Mouse (Mus musculus) cerebellum, adult 2 months (tissue): ENCODE measurements around the gene Gucd1.

ENCODE experiments used
- CTCF ChIP-seq: fragments of 200-500 bp; IDR thresholded peaks from 2 replicates; pipeline ENCODE4 v1.5.1; 2011; ENCODE audit warnings: low read depth, mild to moderate bottlenecking, control low read depth, low read length, moderate library complexity, borderline replicate concordance; ENCODE audit not compliant: insufficient read depth
- POLR2A ChIP-seq: fragments of 200-500 bp; IDR thresholded peaks from 2 replicates; pipeline ENCODE4 v1.6.1; 2011; ENCODE audit warnings: low read length, control low read depth, borderline replicate concordance; ENCODE audit not compliant: insufficient read depth

GRCm38 (mm10) chr10:75565436-75565835, 47.7 kb upstream of the Gucd1 start:
- no peak for TF ChIP-seq CTCF
- no peak for TF ChIP-seq POLR2A
